Mouse (Mus musculus) WW6 (cell line): ENCODE data around the gene Mypn.

Source experiments
- DNase-seq: peaks from one replicate; pipeline ENCODE4 v3.0.0-alpha.2; 2013; ENCODE audit warnings: low read depth, low spot score

Mypn gene

GRCm38 (mm10) chr10:63154726-63155125 is 49.0 kb downstream of the Mypn start:
- no peak for DNase-seq

GRCm38 (mm10) chr10:63154226-63154625 is 49.5 kb downstream of the Mypn start:
- no peak for DNase-seq

- DNase-seq: no peak
Observed at GRCm38 (mm10) chr10:63153563-63153962, 50.2 kb downstream of the Mypn start.

- no peak for DNase-seq
Observed at GRCm38 (mm10) chr10:63152358-63152757, 51.4 kb downstream of the Mypn start.

- no peak for DNase-seq
Observed at GRCm38 (mm10) chr10:63142660-63143059, 61.1 kb downstream of the Mypn start.

- DNase-seq: no peak
Observed at GRCm38 (mm10) chr10:63136436-63136835, 67.3 kb downstream of the Mypn start.

GRCm38 (mm10) chr10:63135680-63136079 is 68.1 kb downstream of the Mypn start:
- DNase-seq: peak; percentile 45

GRCm38 (mm10) chr10:63133326-63133725 is 70.4 kb downstream of the Mypn start:
- DNase-seq: no peak

GRCm38 (mm10) chr10:63132356-63132755 is 71.4 kb downstream of the Mypn start:
- no peak for DNase-seq

GRCm38 (mm10) chr10:63130500-63130899 is 73.3 kb downstream of the Mypn start:
- no peak for DNase-seq

- DNase-seq: no peak
Observed at GRCm38 (mm10) chr10:63128256-63128655, 75.5 kb downstream of the Mypn start.

GRCm38 (mm10) chr10:63127156-63127555 is 76.6 kb downstream of the Mypn start:
- no peak for DNase-seq

- DNase-seq: no peak
Observed at GRCm38 (mm10) chr10:63126116-63126515, 77.6 kb downstream of the Mypn start.

- peak; percentile 48 for DNase-seq
Observed at GRCm38 (mm10) chr10:63125343-63125742, 78.4 kb downstream of the Mypn start.

GRCm38 (mm10) chr10:63124016-63124415 is 79.7 kb downstream of the Mypn start:
- no peak for DNase-seq

- DNase-seq: no peak
Observed at GRCm38 (mm10) chr10:63123141-63123540, 80.6 kb downstream of the Mypn start.

GRCm38 (mm10) chr10:63122516-63122915 is 81.2 kb downstream of the Mypn start:
- no peak for DNase-seq

GRCm38 (mm10) chr10:63121961-63122360 is 81.8 kb downstream of the Mypn start:
- no peak for DNase-seq

- DNase-seq: no peak
Observed at GRCm38 (mm10) chr10:63119916-63120315, 83.8 kb downstream of the Mypn start.

- no peak for DNase-seq
Observed at GRCm38 (mm10) chr10:63117583-63117982, 86.2 kb downstream of the Mypn start.

- no peak for DNase-seq
Observed at GRCm38 (mm10) chr10:63116376-63116775, 87.4 kb downstream of the Mypn start.

- DNase-seq: no peak
Observed at GRCm38 (mm10) chr10:63115881-63116280, 87.9 kb downstream of the Mypn start.

GRCm38 (mm10) chr10:63113716-63114360 is 89.9 kb downstream of the Mypn start:
- DNase-seq: no peak

GRCm38 (mm10) chr10:63113027-63113604 is 90.6 kb downstream of the Mypn start:
- no peak for DNase-seq
